Mouse (Mus musculus) ES-E14 (cell line): ENCODE results near the gene Glis2. TPM values are rescaled to one million over a fixed set of nuclear protein-coding genes. Genes with fewer than 3 reads are reported as not detected.
A peak's percentile ranks its signal among the peaks of the same experiment; 100 is the strongest.

ENCODE experiments used
- DNase-seq: peaks from one replicate; pipeline ENCODE4 v3.0.0-alpha.2; 2013; ENCODE audit warnings: low read depth, low spot score
- H3K27ac ChIP-seq: 2 replicates; pipeline ENCODE4 v1.5.1; 2012; ENCODE audit warnings: low read depth, mild to moderate bottlenecking, low read length, moderate library complexity, mixed read lengths; ENCODE audit not compliant: poor library complexity, insufficient read depth, severe bottlenecking
- H3K36me3 ChIP-seq: 2 replicates; pipeline ENCODE4 v1.6.1; 2012; ENCODE audit warnings: mild to moderate bottlenecking, low read length, moderate library complexity, mixed read lengths; ENCODE audit not compliant: control insufficient read depth, poor library complexity, insufficient read depth, severe bottlenecking
- H3K4me1 ChIP-seq, 2 experiments: fragments of 150-350 bp in 1 of 2; sonication (generic) in 1 of 2; 2 replicates each; pipeline ENCODE4 v1.6.1; 2012; ENCODE audit warnings: low read length in 2 of 2, mild to moderate bottlenecking in 1 of 2, mixed read lengths in 1 of 2; ENCODE audit not compliant: control insufficient read depth in 2 of 2, insufficient read depth in 2 of 2, poor library complexity in 1 of 2
- H3K4me3 ChIP-seq, 2 experiments: fragments of 150-350 bp in 1 of 2; sonication (generic) in 1 of 2; 2 replicates each; pipeline ENCODE4 v1.5.1; 2012; ENCODE audit warnings: low read length in 2 of 2, low read depth in 1 of 2, mild to moderate bottlenecking in 1 of 2, mixed read lengths in 1 of 2; ENCODE audit not compliant: insufficient read depth in 1 of 2, poor library complexity in 1 of 2, severe bottlenecking in 1 of 2
- H3K9ac ChIP-seq: 2 replicates; pipeline ENCODE4 v1.6.1; 2012; ENCODE audit warnings: low read depth, mild to moderate bottlenecking, low read length, mixed read lengths; ENCODE audit not compliant: poor library complexity, insufficient read depth, severe bottlenecking
- H3K9me3 ChIP-seq: fragments of 150-350 bp; sonication (generic); 2 replicates; pipeline ENCODE4 v1.6.1; 2012; ENCODE audit warnings: low read depth, mild to moderate bottlenecking, low read length; ENCODE audit not compliant: control insufficient read depth, insufficient read depth
- CHD2 ChIP-seq: IDR thresholded peaks from 2 replicates; pipeline ENCODE4 v1.6.1; 2014; ENCODE audit warnings: mild to moderate bottlenecking, low read depth, low read length, inconsistent platforms
- HCFC1 ChIP-seq: IDR thresholded peaks from 2 replicates; pipeline ENCODE4 v1.6.1; 2012; ENCODE audit warnings: low read length, inconsistent platforms, borderline replicate concordance; ENCODE audit not compliant: insufficient read depth
- MAFK ChIP-seq: IDR thresholded peaks from 2 replicates; pipeline ENCODE4 v1.6.1; 2014; ENCODE audit warnings: mild to moderate bottlenecking, low read depth, low read length, inconsistent platforms; ENCODE audit not compliant: insufficient read depth
- ZC3H11A ChIP-seq: IDR thresholded peaks from 2 replicates; pipeline ENCODE4 v1.6.1; 2012; ENCODE audit warnings: low read depth, mild to moderate bottlenecking, inconsistent platforms, low read length, borderline replicate concordance
- ZNF384 ChIP-seq: IDR thresholded peaks from 2 replicates; pipeline ENCODE4 v1.6.1; 2012; ENCODE audit warnings: low read depth, low read length, inconsistent platforms
- in situ Hi-C, 2 experiments: fragments of 600-800 bp; cut with MboI; formaldehyde crosslinking; loops; one replicate each; pipeline ENCODE4 v1.15.1; 2025; ENCODE audit warnings: low sequenced_read_pairs in 2 of 2, inconsistent platforms in 1 of 2; ENCODE audit not compliant: unreplicated experiment in 2 of 2
- total RNA-seq: library from RNA; depleted of rRNA; stranded (reverse); fragments of 300-350 nt; gene quantifications from 2 replicates; pipeline ENCODE4 v1.2.3, GENCODE M21; 2012; rRNA removed

Gene Glis2
- total RNA-seq = 18.2 and 19.6 TPM in 2 replicates

DNA sequence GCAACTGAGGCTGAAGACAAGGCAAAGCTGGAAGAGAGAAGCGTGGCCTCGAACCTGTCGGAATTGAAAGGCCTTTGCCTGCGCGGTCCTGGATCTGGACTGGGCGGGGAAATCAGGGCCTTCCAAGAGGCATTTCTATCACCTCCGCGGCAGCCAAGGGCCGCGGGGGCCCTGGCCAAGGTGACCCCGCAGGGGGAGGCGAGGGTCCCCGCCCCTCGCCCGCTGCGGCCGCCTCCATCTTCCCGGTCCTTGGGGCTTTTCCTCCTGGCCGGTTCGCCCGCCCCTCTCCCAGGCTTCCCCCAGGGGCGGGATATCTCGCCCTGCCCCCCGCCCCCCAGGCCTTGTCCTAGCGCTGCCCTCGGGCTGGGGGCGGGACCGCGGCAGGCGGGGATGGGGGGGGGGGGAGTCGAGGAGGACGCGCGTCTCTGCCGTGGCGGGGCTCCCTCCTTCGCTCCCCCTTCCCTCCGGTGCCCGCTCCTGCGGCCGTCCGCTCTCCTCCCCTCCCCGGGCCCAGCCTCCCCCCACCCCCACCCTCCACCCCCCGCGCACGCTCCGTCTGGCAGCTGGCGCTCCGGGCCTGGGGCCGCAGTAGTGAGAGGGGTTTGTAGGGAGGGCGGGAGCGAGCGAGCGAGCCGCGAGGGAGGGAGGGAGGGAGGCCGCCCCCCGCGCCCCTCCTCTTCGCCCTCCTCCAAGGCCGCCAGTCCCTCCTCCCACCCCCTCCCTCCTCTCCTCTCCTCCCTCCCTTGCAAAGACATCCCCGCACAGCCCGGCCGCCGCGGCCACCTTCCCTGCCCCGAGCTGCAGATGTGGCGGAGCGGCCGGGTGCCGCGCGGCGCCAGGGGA lies at the start of gene Glis2:
Gene Glis2, plus strand, starts transcription at position 743 of the 843 bp plus-strand sequence.
- Histone ChIP-seq H3K27ac (peak within 1 kb of the TSS; percentile 78), H3K9me3 (no peaks in the 10 kb centered on the region), H3K9ac (peak within 1 kb of the TSS; percentile 89), H3K4me3 (peak within 1 kb of the TSS; percentile 96), H3K36me3 (no peaks in the 10 kb centered on the region), H3K4me1 (peaks cover 9 to 34% of the 10 kb centered on the region in 2 experiments)
- peak; percentile 73 for DNase-seq
- in situ Hi-C loops = no loop called here
- TF ChIP-seq CHD2 (no peak), HCFC1 (no peak), ZNF384 (no peak), MAFK (no peak), ZC3H11A (no peak)

DNA sequence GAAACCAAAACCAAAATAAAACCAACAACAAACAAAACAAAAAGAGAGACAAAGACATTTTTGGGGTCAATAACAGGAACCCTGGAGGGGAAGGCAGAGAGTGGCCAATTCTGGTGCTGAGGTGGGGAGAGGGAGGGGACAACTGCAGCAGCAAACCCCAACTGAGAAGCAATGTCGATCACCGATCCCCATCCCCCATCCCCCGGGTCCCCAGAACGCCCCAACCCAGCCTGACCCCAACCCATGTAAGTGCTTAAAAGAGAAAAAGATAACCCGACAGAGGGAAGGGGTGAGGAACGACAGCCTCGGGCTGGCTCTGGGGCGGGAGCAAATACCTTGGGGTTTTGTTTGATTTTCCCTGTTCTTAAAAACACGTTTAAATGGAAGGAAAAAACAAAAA lies 49.7 kb upstream of the Glis2 start:
- TF ChIP-seq CHD2 = no peak
- no peak for TF ChIP-seq ZC3H11A
- TF ChIP-seq ZNF384 = no peak
- TF ChIP-seq MAFK = no peak
- no peak for TF ChIP-seq HCFC1
- peaks cover 36% of the 10 kb centered on the region for H3K36me3 ChIP-seq

DNA sequence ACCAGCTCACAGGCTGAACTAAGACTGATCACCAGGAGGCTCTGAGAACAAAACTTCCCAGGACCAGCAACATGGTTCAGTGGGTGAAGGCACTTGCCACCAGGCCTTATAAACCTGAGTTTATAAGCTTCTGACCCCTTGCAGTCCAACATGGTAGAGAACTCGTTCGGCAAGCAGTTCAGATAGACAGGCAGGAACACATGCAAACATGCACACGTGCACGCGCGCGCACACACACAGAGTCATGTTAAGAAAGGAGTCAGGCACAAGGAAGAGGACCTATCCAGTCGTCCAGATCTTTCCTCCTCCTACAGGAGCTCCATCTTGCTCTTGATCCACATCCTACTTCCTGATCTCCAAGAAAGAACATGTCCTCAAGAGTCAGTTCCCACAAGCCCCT lies 47.7 kb upstream of the Glis2 start:
- in situ Hi-C loops = no loop called here
- peaks cover 0 to 16% of the 10 kb centered on the region in 2 experiments; a peak in 3 of 4 replicates for H3K4me1 ChIP-seq
- DNase-seq = no peak
- no peak overlapping the region for H3K27ac ChIP-seq
- no peak overlapping the region for H3K4me3 ChIP-seq
- peaks cover 49% of the 10 kb centered on the region for H3K36me3 ChIP-seq
- H3K9me3 ChIP-seq = no peaks in the 10 kb centered on the region
- H3K9ac ChIP-seq = no peak overlapping the region
- TF ChIP-seq CHD2 (no peak), HCFC1 (no peak), ZC3H11A (no peak), ZNF384 (no peak), MAFK (no peak)

More for the DNA sequence above, 49.7 kb upstream of the Glis2 start:
- in situ Hi-C loops = no loop called here
- Histone ChIP-seq H3K9ac (no peak overlapping the region), H3K27ac (no peak overlapping the region), H3K4me1 (peaks cover 0 to 11% of the 10 kb centered on the region in 2 experiments; a peak in 3 of 4 replicates), H3K4me3 (no peak overlapping the region), H3K9me3 (no peaks in the 10 kb centered on the region)
- DNase-seq = no peak

DNA sequence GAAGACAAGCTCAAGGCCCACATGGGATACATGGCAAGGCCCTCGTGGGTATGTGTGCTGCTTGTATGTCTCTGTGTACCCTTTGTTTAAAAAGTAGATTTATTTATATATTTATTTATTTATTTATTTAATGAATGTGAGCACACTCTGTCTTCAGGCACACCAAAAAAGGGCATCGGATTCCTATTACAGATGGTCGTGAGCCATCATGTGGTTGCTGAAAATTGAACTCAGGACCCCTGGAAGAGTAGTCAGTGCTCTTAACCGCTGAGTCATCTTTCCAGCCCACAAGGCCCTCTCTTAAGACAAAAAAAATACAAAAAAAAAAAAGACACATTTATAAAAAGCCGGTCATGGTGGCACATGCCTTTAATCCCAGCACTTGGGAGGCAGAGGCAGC lies 46.9 kb upstream of the Glis2 start:
- Histone ChIP-seq H3K9ac (no peak overlapping the region), H3K4me1 (peaks cover 0 to 17% of the 10 kb centered on the region in 2 experiments; a peak in 3 of 4 replicates), H3K4me3 (no peak overlapping the region), H3K27ac (no peak overlapping the region), H3K9me3 (no peaks in the 10 kb centered on the region), H3K36me3 (peaks cover 50% of the 10 kb centered on the region)
- in situ Hi-C loops = no loop called here
- DNase-seq = no peak
- TF ChIP-seq ZNF384 (no peak), MAFK (no peak), CHD2 (no peak), HCFC1 (no peak), ZC3H11A (no peak)
